Mouse (Mus musculus) brain, embryonic 14.5 days (tissue): ENCODE results near the gene Batf3.

Experiments used
- CTCF ChIP-seq: fragments of 200-500 bp; IDR thresholded peaks from 2 replicates; pipeline ENCODE4 v1.5.1; 2012; ENCODE audit warnings: inconsistent platforms, mild to moderate bottlenecking, moderate library complexity, borderline replicate concordance; ENCODE audit not compliant: insufficient read depth, insufficient read length; ENCODE audit errors: extremely low read depth
- POLR2A ChIP-seq: fragments of 200-500 bp; IDR thresholded peaks from 2 replicates; pipeline ENCODE4 v1.6.1; 2012; ENCODE audit warnings: mild to moderate bottlenecking, inconsistent platforms, borderline replicate concordance; ENCODE audit not compliant: poor library complexity, insufficient read depth, insufficient read length, severe bottlenecking; ENCODE audit errors: extremely low read depth

GRCm38 (mm10) chr1:191097802-191098747, at the start of gene Batf3:
- TF ChIP-seq POLR2A (no peak), CTCF (peak; percentile 40; the same call in 1 of the 2 replicates)
